Mouse (Mus musculus): Measurements from ENCODE around the gene Gtf3c2.

DNA sequence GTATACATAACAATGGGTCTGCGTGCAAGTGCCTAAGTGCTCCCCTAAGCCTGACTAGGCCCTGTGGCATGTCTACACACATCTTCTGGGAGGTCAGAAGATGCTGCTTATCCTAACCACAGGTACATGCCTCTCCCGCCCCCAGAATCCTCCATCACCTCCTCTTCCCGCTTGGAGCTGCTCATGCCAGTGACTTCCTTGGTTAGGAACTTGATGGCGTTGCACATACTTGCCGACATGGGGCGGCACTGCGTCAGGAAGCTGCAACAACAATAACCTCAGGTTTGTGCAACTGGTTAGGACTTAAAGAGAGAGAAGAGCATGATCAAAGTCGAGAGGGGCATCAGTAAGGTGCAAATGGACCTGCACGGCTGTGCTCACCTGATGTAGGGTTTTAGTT is 10.3 kb upstream of the Gtf3c2 start:
- TF ChIP-seq CHD2 (IDR thresholded peaks at IDR 0.05; ENCODE audit: low read depth, low read length) (no peak), ZNF384 (IDR thresholded peaks at IDR 0.05; ENCODE audit: low read depth, low read length) (no peak)

Data from ES-E14 (cell line).